Mouse (Mus musculus): ENCODE data around the gene Srl.

- TF ChIP-seq POLR2A (IDR thresholded peaks at IDR 0.05; ENCODE audit: control insufficient read depth, extremely low read depth, insufficient read depth, low read length, poor library complexity) = no peak
- TF ChIP-seq CTCF (IDR thresholded peaks at IDR 0.05; ENCODE audit: borderline replicate concordance, control insufficient read depth, extremely low read depth, insufficient read depth, low read length, poor library complexity) = no peak
Measured at GRCm38 (mm10) chr16:4454563-4454962, 87.1 kb downstream of the Srl start.
